Mouse (Mus musculus): ENCODE results near the gene Plekha5. TPM values are rescaled to one million over a fixed set of nuclear protein-coding genes. Genes with fewer than 3 reads are reported as not detected.

Gene Plekha5
- total and polyA plus RNA-seq, 3 experiments, result 0.55 TPM; not detected in 2

- Histone ChIP-seq H3K36me3 (replicated peaks) (no peaks in the 10 kb centered on the region), H3K9me3 (replicated peaks) (peaks cover 36% of the 10 kb centered on the region), H3K4me3 (ENCODE audit: low read depth, low read length) (no peak overlapping the region), H3K4me1 (ENCODE audit: insufficient read depth, low read depth, low read length) (no peaks in the 10 kb centered on the region), H3K27me3 (ENCODE audit: insufficient read depth, low read length) (no peaks in the 10 kb centered on the region)
- ATAC-seq (ENCODE audit: extremely low read depth, insufficient number of reproducible peaks, low FRiP score, poor library complexity, severe bottlenecking) (no peak), DNase-seq (ENCODE audit: low spot score) (no peak)
- TF ChIP-seq CTCF (IDR thresholded peaks at IDR 0.05; ENCODE audit: low read depth, low read length) (no peak), GATA2 (IDR thresholded peaks at IDR 0.05; ENCODE audit: borderline replicate concordance, low read depth, low read length) (no peak)
Measured at GRCm38 (mm10) chr6:140561917-140562590, 138.2 kb downstream of the Plekha5 start.

GRCm38 (mm10) chr6:140567199-140567598, 143.3 kb downstream of the Plekha5 start:
- DNase-seq (ENCODE audit: low spot score), result no peak
- H3K9me3 ChIP-seq (replicated peaks), result peaks cover 34% of the 10 kb centered on the region
- no peaks in the 10 kb centered on the region for H3K4me1 ChIP-seq (ENCODE audit: insufficient read depth, low read depth, low read length)
- no peak for TF ChIP-seq CTCF (IDR thresholded peaks at IDR 0.05; ENCODE audit: low read depth, low read length)
- no peak for TF ChIP-seq TAL1 (conservative IDR thresholded peaks at IDR 0.05; ENCODE audit: low read depth, low read length)
- TF ChIP-seq GATA2 (IDR thresholded peaks at IDR 0.05; ENCODE audit: borderline replicate concordance, low read depth, low read length), result no peak
- no peak for TF ChIP-seq POLR2AphosphoS5 (IDR thresholded peaks at IDR 0.05; ENCODE audit: insufficient replicate concordance, low read depth, low read length)
- TF ChIP-seq GATA1 (IDR thresholded peaks at IDR 0.05; ENCODE audit: borderline replicate concordance, low read length), result no peak
- H3K27me3 ChIP-seq (ENCODE audit: insufficient read depth, low read length), result no peaks in the 10 kb centered on the region
- no peak for ATAC-seq (ENCODE audit: extremely low read depth, insufficient number of reproducible peaks, low FRiP score, poor library complexity, severe bottlenecking)
- H3K4me3 ChIP-seq (ENCODE audit: low read depth, low read length), result no peak overlapping the region
- no peaks in the 10 kb centered on the region for H3K36me3 ChIP-seq (replicated peaks)

- Histone ChIP-seq H3K9me3 (replicated peaks) (peaks cover 32% of the 10 kb centered on the region), H3K4me1 (ENCODE audit: insufficient read depth, low read depth, low read length) (no peaks in the 10 kb centered on the region), H3K27me3 (ENCODE audit: insufficient read depth, low read length) (no peaks in the 10 kb centered on the region), H3K36me3 (replicated peaks) (no peaks in the 10 kb centered on the region), H3K4me3 (ENCODE audit: low read depth, low read length) (no peak overlapping the region)
- TF ChIP-seq POLR2AphosphoS5 (IDR thresholded peaks at IDR 0.05; ENCODE audit: insufficient replicate concordance, low read depth, low read length) (no peak), GATA1 (IDR thresholded peaks at IDR 0.05; ENCODE audit: borderline replicate concordance, low read length) (no peak)
- DNase-seq (ENCODE audit: low spot score), result no peak
- no peak for ATAC-seq (ENCODE audit: extremely low read depth, insufficient number of reproducible peaks, low FRiP score, poor library complexity, severe bottlenecking)
Measured at GRCm38 (mm10) chr6:140567897-140568296, 144.0 kb downstream of the Plekha5 start.

DNA sequence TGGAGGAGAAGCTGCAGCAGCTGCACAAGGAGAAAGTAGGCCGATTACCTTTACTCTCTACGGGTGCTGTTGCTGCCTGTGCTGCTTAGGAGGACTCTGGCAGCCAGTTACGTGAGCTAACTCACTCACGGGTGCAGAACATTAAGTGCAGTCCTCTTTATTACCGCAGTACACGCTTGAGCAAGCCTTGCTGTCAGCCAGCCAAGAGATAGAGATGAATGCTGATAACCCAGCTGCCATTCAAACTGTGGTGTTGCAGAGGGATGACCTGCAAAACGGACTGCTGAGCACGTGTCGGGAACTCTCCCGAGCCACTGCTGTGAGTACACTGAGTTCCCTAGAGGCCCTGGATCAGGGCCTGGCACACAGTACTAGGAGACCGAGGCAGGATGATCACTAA, 146.3 kb downstream of the Plekha5 start:
- DNase-seq (ENCODE audit: low spot score) (no peak), ATAC-seq (ENCODE audit: extremely low read depth, insufficient number of reproducible peaks, low FRiP score, poor library complexity, severe bottlenecking) (no peak)
- TF ChIP-seq POLR2AphosphoS5 (IDR thresholded peaks at IDR 0.05; ENCODE audit: insufficient replicate concordance, low read depth, low read length) (no peak), CTCF (IDR thresholded peaks at IDR 0.05; ENCODE audit: low read depth, low read length) (no peak), GATA1 (IDR thresholded peaks at IDR 0.05; ENCODE audit: borderline replicate concordance, low read length) (no peak), TAL1 (conservative IDR thresholded peaks at IDR 0.05; ENCODE audit: low read depth, low read length) (no peak), GATA2 (IDR thresholded peaks at IDR 0.05; ENCODE audit: borderline replicate concordance, low read depth, low read length) (no peak)
- H3K4me3 ChIP-seq (ENCODE audit: low read depth, low read length), result no peak overlapping the region
- no peaks in the 10 kb centered on the region for H3K36me3 ChIP-seq (replicated peaks)
- H3K4me1 ChIP-seq (ENCODE audit: insufficient read depth, low read depth, low read length), result no peaks in the 10 kb centered on the region
- no peaks in the 10 kb centered on the region for H3K27me3 ChIP-seq (ENCODE audit: insufficient read depth, low read length)
- peaks cover 24% of the 10 kb centered on the region for H3K9me3 ChIP-seq (replicated peaks)

DNA sequence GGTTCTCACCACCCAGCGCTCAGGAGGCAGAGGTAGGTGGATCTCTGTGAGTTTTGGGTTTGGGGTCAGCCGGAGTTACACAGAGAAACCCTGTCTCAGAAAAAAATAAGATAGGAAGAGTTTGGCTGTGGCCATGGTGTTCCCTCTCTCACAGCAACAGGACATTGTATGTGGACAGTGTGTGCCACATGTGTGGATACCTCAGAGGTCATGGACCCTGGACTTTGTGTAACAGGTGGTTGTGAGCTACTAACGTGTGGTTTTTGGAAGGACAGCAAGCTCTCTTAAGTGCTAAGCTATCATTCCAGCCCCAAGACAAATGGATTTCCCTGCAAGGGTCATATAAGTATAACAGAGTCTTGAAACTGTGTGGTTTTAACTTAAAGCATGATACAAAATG, 151.1 kb downstream of the Plekha5 start:
- H3K9me3 ChIP-seq (replicated peaks), result peaks cover 18% of the 10 kb centered on the region
- no peak overlapping the region for H3K4me3 ChIP-seq (ENCODE audit: low read depth, low read length)
- DNase-seq (ENCODE audit: low spot score), result no peak
- no peak for ATAC-seq (ENCODE audit: extremely low read depth, insufficient number of reproducible peaks, low FRiP score, poor library complexity, severe bottlenecking)
- TF ChIP-seq GATA1 (IDR thresholded peaks at IDR 0.05; ENCODE audit: borderline replicate concordance, low read length) (no peak), POLR2AphosphoS5 (IDR thresholded peaks at IDR 0.05; ENCODE audit: insufficient replicate concordance, low read depth, low read length) (no peak), CTCF (IDR thresholded peaks at IDR 0.05; ENCODE audit: low read depth, low read length) (no peak), TAL1 (conservative IDR thresholded peaks at IDR 0.05; ENCODE audit: low read depth, low read length) (no peak), GATA2 (IDR thresholded peaks at IDR 0.05; ENCODE audit: borderline replicate concordance, low read depth, low read length) (no peak)
- no peaks in the 10 kb centered on the region for H3K4me1 ChIP-seq (ENCODE audit: insufficient read depth, low read depth, low read length)
- H3K27me3 ChIP-seq (ENCODE audit: insufficient read depth, low read length), result no peaks in the 10 kb centered on the region
- no peaks in the 10 kb centered on the region for H3K36me3 ChIP-seq (replicated peaks)

- H3K4me3 ChIP-seq (ENCODE audit: low read depth, low read length), result no peak overlapping the region
- no peaks in the 10 kb centered on the region for H3K4me1 ChIP-seq (ENCODE audit: insufficient read depth, low read depth, low read length)
- ATAC-seq (ENCODE audit: extremely low read depth, insufficient number of reproducible peaks, low FRiP score, poor library complexity, severe bottlenecking), result no peak
- H3K27me3 ChIP-seq (ENCODE audit: insufficient read depth, low read length), result no peaks in the 10 kb centered on the region
- no peaks in the 10 kb centered on the region for H3K36me3 ChIP-seq (replicated peaks)
- TF ChIP-seq GATA1 (IDR thresholded peaks at IDR 0.05; ENCODE audit: borderline replicate concordance, low read length), result no peak
- TF ChIP-seq TAL1 (conservative IDR thresholded peaks at IDR 0.05; ENCODE audit: low read depth, low read length), result no peak
- H3K9me3 ChIP-seq (replicated peaks), result peaks cover 16% of the 10 kb centered on the region
- no peak for DNase-seq (ENCODE audit: low spot score)
Measured at GRCm38 (mm10) chr6:140576133-140576532, 152.3 kb downstream of the Plekha5 start.

All from G1E (cell line).